Mouse (Mus musculus) gastrocnemius, postnatal 4 days (tissue): Measurements from ENCODE around the gene Olfr417. TPM values are rescaled to one million over a fixed set of nuclear protein-coding genes. Genes with fewer than 3 reads are reported as not detected.
"Not testable (repeated sequence)": the region's sequence is repeated elsewhere in the genome, so short reads cannot be mapped to it uniquely, and the experiment has no call there.

Source experiments
- DNase-seq, 2 experiments: peaks; one replicate each; pipeline ENCODE4 v3.0.0; 2021 to 2022; ENCODE audit warnings: low spot score in 2 of 2, mixed read lengths in 2 of 2
- long read RNA-seq, 2 experiments: library from polyadenylated mRNA; stranded (forward); transcript quantifications; one replicate each; pipeline ENCODE4 v2.0.0; 2021
- total RNA-seq, 2 experiments: library from RNA; stranded (reverse); gene quantifications; 2 replicates each; pipeline ENCODE4 v1.2.3; 2021

Olfr417 gene
- total RNA-seq = not detected
- long read RNA-seq, experiment 1 = 0 reads
- long read RNA-seq, experiment 2 = 0 reads

- no peak for DNase-seq
These were observed at the start of gene Olfr417 for GRCm38 (mm10) chr1:174364882-174365451. Gene Olfr417, plus strand, starts transcription at chr1:174365122.

DNA sequence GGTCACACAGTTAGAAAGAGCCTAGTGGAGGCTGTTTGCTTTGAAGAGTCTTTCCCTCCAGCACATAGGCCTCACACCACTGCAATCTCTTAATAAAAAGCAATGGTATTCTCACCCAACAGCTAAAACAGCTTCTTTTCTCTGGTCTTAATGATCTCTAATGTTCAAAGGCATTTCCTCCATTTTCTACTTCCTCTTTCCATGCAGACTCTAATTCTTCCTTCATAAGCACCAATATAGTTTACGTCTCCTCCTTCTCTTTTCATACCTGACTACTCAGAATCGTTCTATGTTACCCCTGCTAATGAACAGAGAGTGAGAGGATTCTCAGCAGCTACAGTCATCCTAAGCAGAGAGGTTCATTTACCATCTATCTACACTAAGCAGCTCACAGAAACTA, 47.6 kb upstream of the Olfr417 start:
- DNase-seq = no peak

DNA sequence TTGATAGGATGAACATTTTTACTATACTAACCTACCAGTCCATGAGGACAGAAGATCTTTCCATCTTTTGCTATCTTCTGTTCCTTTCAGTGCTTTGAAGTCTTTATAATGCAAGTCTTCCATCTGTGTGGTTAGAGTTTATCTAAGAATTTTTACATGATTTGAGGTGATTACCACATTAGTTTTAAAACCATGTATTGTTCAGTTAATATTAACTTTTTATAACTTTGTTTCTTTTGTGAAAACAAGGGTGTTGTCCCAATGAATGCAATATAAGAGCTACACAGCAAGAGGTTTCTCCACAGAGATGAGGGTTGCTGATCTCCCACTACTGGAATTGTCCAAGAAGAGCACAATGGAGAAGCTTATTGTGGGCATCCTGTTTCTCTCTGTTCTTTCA, 34.7 kb upstream of the Olfr417 start, which contains the start of gene Mptx1:
Mptx1 (plus strand) TSS at position 301 of the 400 bp plus-strand sequence.
- DNase-seq = no peak

DNA sequence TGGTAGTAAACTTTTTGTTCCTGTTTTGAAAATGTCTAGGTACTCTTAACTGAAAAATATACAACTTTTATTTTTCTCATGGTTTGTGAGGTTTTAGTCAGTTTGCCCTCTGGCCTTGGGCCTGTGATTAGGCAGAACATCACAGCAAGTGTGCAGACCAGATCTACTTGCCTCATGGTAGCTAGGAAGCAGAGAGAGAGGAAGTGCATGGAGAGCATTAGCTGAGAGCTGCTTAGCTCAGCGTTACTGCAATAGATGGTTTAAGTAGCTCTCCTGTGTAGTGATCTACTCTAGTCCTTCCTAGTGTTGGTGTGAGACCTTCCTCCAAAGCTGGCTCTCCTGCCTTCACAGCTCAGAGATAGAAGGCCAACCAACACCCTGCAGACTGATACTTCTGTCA, 11.3 kb upstream of the Olfr417 start:
- DNase-seq = not testable (repeated sequence)

DNA sequence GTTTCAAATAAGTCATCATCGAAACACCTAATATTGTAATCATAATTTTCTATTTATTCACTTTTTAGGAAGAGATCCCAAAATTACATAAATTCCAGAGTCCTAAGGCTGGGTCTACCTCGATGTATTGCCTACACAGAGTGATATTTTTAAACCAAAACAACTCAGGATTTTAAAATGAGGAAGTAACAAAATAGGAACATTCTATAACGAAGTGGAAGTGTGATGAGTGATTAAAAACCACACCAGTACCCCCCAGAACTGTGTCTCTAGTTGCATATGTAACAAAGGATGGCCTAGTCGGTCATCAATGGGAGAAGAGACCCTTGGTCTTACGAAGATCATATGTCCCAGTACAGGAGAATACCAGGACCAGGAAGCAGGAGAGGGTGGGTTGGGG, 10.3 kb upstream of the Olfr417 start:
- DNase-seq = no peak

DNA sequence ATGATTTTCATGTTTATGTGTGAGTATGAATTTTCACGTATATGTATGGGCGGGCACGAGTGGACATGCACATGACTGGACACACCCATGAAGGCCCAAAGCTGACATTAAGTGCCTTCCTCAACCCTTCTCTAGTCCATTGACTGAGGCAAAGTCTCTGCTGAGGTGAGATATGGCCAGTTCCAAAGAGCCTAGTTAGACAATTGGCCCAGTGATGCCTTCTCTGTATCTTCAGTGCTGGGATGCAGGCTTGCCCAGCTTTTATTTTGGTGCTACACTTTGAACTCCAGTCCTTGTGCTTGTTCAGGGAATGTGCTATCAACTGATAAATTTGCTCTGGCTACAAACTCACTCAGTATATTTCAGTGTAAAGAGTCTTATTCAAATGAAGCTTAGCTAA, 8.9 kb downstream of the Olfr417 start:
- no peak for DNase-seq

GRCm38 (mm10) chr1:174390746-174391145, 25.8 kb downstream of the Olfr417 start, which contains the start of gene Olfr248:
Gene Olfr248, plus strand, starts transcription at chr1:174391046.
- no peak for DNase-seq

DNA sequence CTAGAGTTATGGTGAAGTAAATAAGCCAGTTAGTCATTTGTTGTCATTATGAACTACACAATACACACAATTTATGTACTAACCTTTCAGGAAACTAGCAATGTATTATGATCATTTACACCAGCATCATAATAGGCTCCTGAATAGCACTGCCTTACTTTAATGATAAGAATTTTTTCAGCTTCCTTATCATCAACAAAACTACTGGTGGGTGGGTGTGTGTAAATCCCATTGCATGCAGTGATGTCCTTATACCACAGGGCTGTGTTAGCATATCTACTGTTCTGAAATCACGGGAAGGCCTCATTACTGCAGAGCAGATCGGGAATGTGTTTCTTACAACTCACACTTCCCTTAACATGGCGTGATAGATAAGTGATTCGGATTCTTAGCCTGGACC, 58.0 kb downstream of the Olfr417 start:
- DNase-seq = no peak

- DNase-seq = no peak
These were observed 58.8 kb downstream of the Olfr417 start, which contains the start of gene Olfr414 for GRCm38 (mm10) chr1:174423764-174424163. Gene Olfr414, plus strand, starts transcription at chr1:174424064.

Other genes starting within 250 kb of the Olfr417 start
- not detected for gene Olfr231, start 244.0 kb upstream of the Olfr417 start, total RNA-seq
- gene Olfr424, start 233.6 kb upstream of the Olfr417 start, total RNA-seq = not detected
- gene Olfr420, start 209.5 kb upstream of the Olfr417 start, total RNA-seq = not detected
- under 1 TPM; 0.39 to 0.83 TPM for gene Spta1, start 192.3 kb upstream of the Olfr417 start, total RNA-seq
- not detected for gene Olfr419, start 113.1 kb upstream of the Olfr417 start, total RNA-seq
- gene Mptx1, start 34.6 kb upstream of the Olfr417 start, total RNA-seq = not detected
- not detected for gene Olfr248, start 25.9 kb downstream of the Olfr417 start, total RNA-seq
- gene Olfr414, start 58.9 kb downstream of the Olfr417 start, total RNA-seq = not detected
- gene Olfr220, start 77.0 kb downstream of the Olfr417 start, total RNA-seq = not detected
- gene Fmn2, start 136.7 kb downstream of the Olfr417 start, total RNA-seq = 1 to 10 TPM; 1.9 TPM